Mouse (Mus musculus) ovary, postnatal 10 days (tissue): ENCODE measurements around the gene Ptpn13.

Experiments
- DNase-seq: peaks from one replicate; pipeline ENCODE4 v3.0.0; 2022; ENCODE audit warnings: low spot score

Gene Ptpn13

GRCm38 (mm10) chr5:103423305-103423926 lies 1.6 kb upstream of the Ptpn13 start:
- DNase-seq, result peak; percentile 15

- DNase-seq, result no peak
Observed at GRCm38 (mm10) chr5:103423927-103424315, 1.1 kb upstream of the Ptpn13 start.

DNA sequence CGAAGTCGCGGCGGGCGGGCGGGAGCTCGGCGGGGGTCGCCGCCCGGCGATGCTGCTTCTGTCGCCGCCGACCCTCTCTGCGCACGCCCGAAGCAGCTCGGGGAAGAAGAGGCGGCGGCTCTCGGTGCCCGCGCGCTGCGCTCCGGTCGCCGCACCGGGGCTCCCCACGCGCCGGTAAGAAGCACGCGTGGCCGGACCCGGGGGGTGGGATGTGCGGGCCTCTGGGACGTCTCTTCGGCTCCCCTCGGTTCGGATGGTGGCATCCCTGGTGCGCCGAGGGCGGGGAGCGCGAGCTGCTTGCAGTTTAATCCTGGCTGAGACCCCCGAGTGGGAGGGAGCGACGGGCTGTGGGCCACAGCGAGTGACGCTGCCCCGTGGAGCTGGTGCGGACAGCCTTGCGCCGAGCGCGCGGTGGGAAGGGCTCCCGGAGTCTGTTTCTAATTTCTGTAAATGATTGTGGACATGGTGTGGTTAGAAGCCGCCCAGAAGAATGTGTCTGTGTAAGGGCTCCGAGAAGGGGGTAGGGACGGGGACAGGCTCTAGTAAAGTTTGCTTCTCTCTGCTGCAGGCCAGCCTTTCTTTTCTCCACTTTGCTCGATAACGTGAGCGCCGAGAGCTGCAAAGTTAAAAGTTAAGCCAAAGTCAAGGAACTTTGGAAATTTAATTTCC lies 505 bp downstream of the Ptpn13 start:
- DNase-seq, result peak; percentile 34

GRCm38 (mm10) chr5:103426250-103426649 lies 1.3 kb downstream of the Ptpn13 start:
- DNase-seq, result no peak

- no peak for DNase-seq
Observed at GRCm38 (mm10) chr5:103430986-103431385, 6.0 kb downstream of the Ptpn13 start.

DNA sequence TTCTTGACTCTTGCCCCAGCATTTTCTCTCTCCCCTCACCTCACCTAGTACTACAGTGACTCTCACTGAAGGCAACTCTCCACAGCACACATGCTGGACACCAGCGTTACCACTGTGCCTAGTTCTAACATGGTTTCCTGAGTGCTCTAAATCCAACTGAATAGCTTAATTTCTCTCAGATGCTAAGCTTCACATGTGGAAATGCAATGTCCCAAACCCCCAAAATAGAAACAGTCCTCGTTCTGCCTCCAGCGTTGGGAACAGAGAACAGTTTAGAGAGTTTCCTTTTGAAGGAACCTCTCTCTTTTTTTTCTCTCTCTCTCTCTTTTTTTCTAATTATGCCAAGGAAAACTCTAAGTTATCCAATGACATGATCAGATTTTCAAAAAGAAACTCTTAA lies 6.5 kb downstream of the Ptpn13 start:
- DNase-seq, result no peak

- peak; percentile 13 for DNase-seq
Observed at GRCm38 (mm10) chr5:103436039-103436944, 11.3 kb downstream of the Ptpn13 start.

- no peak for DNase-seq
Observed at GRCm38 (mm10) chr5:103437714-103438113, 12.7 kb downstream of the Ptpn13 start.

- no peak for DNase-seq
Observed at GRCm38 (mm10) chr5:103439171-103439570, 14.2 kb downstream of the Ptpn13 start.

DNA sequence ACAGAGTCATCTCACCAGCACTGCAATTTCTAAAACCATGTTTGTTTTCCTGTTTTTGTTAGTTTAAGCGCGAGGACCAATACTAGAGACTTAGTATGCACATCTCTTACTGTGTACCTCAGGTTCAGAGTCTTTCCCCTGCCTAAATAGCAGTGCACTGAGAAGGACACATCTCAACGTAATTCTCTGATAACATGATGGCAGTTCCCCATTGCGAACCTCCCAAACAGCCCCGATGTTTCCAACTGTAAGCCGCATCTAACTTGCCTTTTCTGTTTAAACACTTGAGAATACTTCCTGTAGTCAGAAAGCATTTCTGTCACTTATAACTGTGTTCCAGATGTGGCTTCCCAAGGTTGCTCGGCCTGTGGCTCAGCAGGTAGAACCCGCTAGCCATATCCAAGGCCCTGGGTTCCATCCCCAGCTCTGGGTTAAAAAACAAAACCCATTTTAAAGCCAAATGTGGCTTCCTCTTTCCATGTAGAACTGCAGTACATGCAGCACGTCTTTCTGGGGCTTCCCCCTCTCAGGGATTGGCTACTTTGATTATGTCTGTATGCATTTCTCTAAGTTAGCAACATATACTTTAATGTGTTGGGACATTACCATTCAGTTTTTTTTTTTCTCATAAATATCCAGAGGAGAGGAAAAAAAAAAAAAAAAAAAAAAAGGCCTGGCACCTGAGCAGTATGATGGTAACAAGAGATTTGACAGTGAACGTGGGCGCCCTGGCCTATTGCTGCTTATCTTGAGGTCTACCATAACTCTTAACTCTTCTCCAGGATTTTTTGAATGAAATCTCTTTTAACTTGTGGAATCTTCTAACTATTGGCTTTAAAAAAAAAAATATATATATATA lies 15.7 kb downstream of the Ptpn13 start:
- no peak for DNase-seq

DNA sequence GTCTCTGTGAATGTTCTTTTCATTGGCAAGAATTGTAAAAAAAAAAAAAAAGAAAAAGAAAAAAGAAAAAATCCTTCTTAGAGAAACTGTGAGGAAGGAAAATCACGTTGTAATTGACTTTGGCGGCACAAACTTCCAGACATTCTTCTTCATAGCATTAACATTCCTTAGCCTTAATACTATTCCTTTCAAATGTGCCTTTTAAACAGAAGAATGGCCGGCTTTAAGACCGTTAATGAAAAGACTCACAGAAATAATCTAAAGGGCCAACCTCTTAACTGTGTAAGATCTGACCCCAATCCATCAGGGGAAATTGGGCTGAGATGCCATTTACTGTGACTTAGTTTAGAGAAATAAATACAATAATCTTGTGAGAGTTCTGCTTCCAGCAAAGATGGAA lies 16.7 kb downstream of the Ptpn13 start:
- no peak for DNase-seq

- DNase-seq, result no peak
Observed at GRCm38 (mm10) chr5:103442269-103442688, 17.3 kb downstream of the Ptpn13 start.

- DNase-seq, result no peak
Observed at GRCm38 (mm10) chr5:103442921-103443320, 17.9 kb downstream of the Ptpn13 start.

DNA sequence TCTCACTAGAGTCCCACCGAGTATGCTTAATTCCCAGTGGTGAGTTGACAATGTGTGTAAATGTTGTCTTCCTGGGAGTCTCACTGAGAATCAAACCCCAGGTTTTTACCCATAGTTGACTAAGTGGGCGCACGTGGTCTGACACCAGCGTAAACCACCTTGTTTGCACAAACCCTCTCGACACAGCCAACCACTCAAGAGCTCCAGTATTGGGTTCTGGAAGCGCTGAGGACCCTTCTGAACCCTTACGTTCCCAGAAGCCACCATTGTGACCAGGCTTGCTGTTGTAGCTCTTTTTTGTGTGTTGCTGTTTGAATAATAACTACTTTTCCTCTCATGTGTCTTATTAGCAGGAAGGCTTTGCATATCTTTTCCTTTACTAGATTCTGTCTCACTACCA lies 20.4 kb downstream of the Ptpn13 start:
- DNase-seq, result no peak

DNA sequence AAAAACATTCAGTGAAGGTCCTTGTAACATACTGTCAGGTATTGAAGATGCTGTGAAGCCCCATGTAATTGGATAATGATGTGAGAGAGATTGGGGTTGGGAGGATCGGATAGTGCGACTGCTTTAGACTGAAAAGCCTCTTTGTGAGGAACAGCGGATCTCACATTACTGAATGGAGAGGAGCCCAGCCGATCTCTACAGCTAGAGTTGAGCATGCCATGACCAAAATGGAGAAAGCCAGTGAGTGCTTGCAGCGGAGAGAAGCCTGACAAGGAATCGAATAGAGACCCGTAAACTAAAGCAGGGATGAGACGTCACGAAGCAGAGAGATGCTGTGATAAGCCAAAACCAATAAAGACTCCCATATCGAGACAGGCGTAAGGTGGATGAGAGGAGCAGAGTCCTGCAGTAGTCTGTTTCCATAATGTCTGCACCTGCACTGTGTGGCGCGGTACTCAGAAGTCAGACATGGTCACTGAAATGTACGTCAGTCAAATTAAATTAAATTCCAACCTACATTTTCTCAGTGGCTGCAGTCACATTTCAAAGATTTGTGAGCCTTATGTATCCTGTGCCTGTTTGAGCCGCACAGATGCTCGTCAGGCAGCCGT lies 22.9 kb downstream of the Ptpn13 start:
- no peak for DNase-seq

GRCm38 (mm10) chr5:103448470-103448869 lies 23.5 kb downstream of the Ptpn13 start:
- no peak for DNase-seq

GRCm38 (mm10) chr5:103450663-103451062 lies 25.7 kb downstream of the Ptpn13 start:
- no peak for DNase-seq

DNA sequence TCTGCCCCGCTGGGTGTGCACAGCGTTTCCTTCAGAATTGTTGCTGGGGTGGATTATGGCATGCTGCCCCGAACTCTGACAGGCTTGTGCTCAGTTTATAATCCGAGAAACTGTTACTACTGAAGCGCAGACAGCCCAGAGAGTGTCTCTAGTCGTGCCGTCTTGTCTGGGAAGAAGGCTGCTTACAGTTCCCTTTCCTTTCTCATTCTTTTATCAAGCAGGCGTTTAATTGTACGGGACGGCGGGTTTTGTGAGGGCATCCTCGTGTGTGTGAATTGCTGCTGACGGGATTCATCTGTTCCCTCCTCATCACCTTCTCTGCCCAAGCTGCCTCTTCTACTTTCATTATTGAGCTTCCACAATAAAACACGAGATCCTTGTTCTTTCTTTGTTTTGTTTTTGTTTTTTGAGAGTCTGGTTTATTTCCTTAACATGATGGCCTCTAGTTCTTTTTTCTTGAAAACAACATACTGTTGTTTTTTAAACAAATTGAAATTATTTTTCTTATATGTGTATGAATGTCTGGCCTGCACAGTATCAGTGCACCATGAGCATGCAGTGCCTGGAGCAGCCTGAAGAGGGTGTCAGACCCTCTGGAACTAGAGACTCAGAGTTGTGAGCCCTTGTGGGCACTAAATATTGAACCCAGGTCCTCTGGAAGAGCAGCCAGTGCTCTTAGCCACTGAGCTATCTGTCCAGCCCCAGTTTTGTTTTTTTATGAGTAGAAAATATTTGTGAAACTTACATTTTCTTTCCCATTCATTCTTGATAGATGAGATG lies 28.6 kb downstream of the Ptpn13 start:
- DNase-seq, result no peak

GRCm38 (mm10) chr5:103456794-103457193 lies 31.8 kb downstream of the Ptpn13 start:
- no peak for DNase-seq

GRCm38 (mm10) chr5:103458411-103458810 lies 33.4 kb downstream of the Ptpn13 start:
- no peak for DNase-seq
